Mouse (Mus musculus) forebrain, embryonic 13.5 days (tissue): ENCODE results near the gene Hist3h2a. TPM values are rescaled to one million over a fixed set of nuclear protein-coding genes. Genes with fewer than 3 reads are reported as not detected.

Experiments
- ATAC-seq: fragments of 200-750 bp; cut with Nextera tagmentation; 2 replicates; pipeline ENCODE4 v1.8.0; 2017
- H3K27ac ChIP-seq: fragments of 300-500 bp; sonication (generic); 2 replicates; pipeline ENCODE4 v1.5.1; 2015; ENCODE audit warnings: inconsistent platforms, mild to moderate bottlenecking, moderate library complexity
- H3K27me3 ChIP-seq: fragments of 300-500 bp; sonication (generic); 2 replicates; pipeline ENCODE4 v1.6.1; 2015; ENCODE audit warnings: mild to moderate bottlenecking, inconsistent platforms
- H3K36me3 ChIP-seq: fragments of 300-500 bp; sonication (generic); 2 replicates; pipeline ENCODE4 v1.6.1; 2015; ENCODE audit warnings: mild to moderate bottlenecking, inconsistent platforms; ENCODE audit not compliant: poor library complexity, severe bottlenecking
- H3K4me1 ChIP-seq: fragments of 300-500 bp; sonication (generic); 2 replicates; pipeline ENCODE4 v1.6.1; 2015; ENCODE audit warnings: inconsistent platforms
- H3K4me2 ChIP-seq: fragments of 300-500 bp; sonication (generic); 2 replicates; pipeline ENCODE4 v1.6.1; 2015; ENCODE audit warnings: inconsistent platforms, mild to moderate bottlenecking, moderate library complexity
- H3K4me3 ChIP-seq: fragments of 300-500 bp; sonication (generic); 2 replicates; pipeline ENCODE4 v1.5.1; 2015; ENCODE audit warnings: mild to moderate bottlenecking, inconsistent platforms
- H3K9ac ChIP-seq: fragments of 300-500 bp; sonication (generic); 2 replicates; pipeline ENCODE4 v1.6.1; 2015; ENCODE audit warnings: mild to moderate bottlenecking, inconsistent platforms
- H3K9me3 ChIP-seq: fragments of 300-500 bp; sonication (generic); replicated peaks from 2 replicates; pipeline ENCODE4 v1.6.1; 2016; ENCODE audit warnings: inconsistent platforms
- WGBS: fragments of 180-500 bp; shearing (Covaris S2); methylation state at CpG from one replicate; pipeline ENCODE4 v1.1.7; 2015; 5-methylcytosine and 5-hydroxymethylcytosine counted together
- microRNA-seq: library from miRNA; unstranded; fragments of <30 nt; microRNA quantifications from one replicate; pipeline ENCODE4, GENCODE M21; 2016
- polyA plus RNA-seq: library from polyadenylated mRNA; unstranded; fragments of >200 nt; fragmentation: Nextera tagmentation; extraction: Ambion mirVana; gene quantifications from 2 replicates; pipeline ENCODE4 v1.2.1, GENCODE M21; 2015

The Hist3h2a gene
- polyA plus RNA-seq, 1 experiment from 2014 or later, result 132 TPM

- no peak for ATAC-seq
- H3K27ac ChIP-seq, result no peak overlapping the region
- peaks cover 13% of the 10 kb centered on the region for H3K27me3 ChIP-seq
- no peak overlapping the region for H3K4me2 ChIP-seq
- no peaks in the 10 kb centered on the region for H3K36me3 ChIP-seq
- WGBS, result 81% methylated on average over 6 of the region's 6 CpGs
- no peaks in the 10 kb centered on the region for H3K9me3 ChIP-seq
- no peak overlapping the region for H3K4me3 ChIP-seq
- H3K4me1 ChIP-seq, result no peaks in the 10 kb centered on the region
- H3K9ac ChIP-seq, result no peak overlapping the region
These were observed 45.3 kb downstream of the Hist3h2a start for GRCm38 (mm10) chr11:58999830-59000229.

GRCm38 (mm10) chr11:59000635-59001034 is 46.1 kb downstream of the Hist3h2a start:
- Histone ChIP-seq H3K4me1 (no peaks in the 10 kb centered on the region), H3K9ac (no peak overlapping the region), H3K4me3 (no peak overlapping the region), H3K9me3 (no peaks in the 10 kb centered on the region), H3K27me3 (peaks cover 5% of the 10 kb centered on the region), H3K27ac (no peak overlapping the region), H3K4me2 (no peak overlapping the region), H3K36me3 (no peaks in the 10 kb centered on the region)
- WGBS, result 92% methylated on average over 21 of the region's 21 CpGs
- no peak for ATAC-seq

- Histone ChIP-seq H3K9ac (no peak overlapping the region), H3K4me1 (no peaks in the 10 kb centered on the region), H3K36me3 (no peaks in the 10 kb centered on the region), H3K4me2 (no peak overlapping the region), H3K9me3 (no peaks in the 10 kb centered on the region), H3K27me3 (no peaks in the 10 kb centered on the region), H3K27ac (no peak overlapping the region), H3K4me3 (no peak overlapping the region)
- 80% methylated on average over 7 of the region's 7 CpGs for WGBS
- no peak for ATAC-seq
These were observed 48.0 kb downstream of the Hist3h2a start for GRCm38 (mm10) chr11:59002327-59003079.

Small RNAs within 50 kb of the gene (microRNA-seq; reads per million reads assigned to microRNA genes)
- gene Gm44313, result not detected

Other genes with a start within 250 kb of the Hist3h2a start
- not detected in 2 replicates for gene Olfr318, start 230.7 kb upstream of the Hist3h2a start, polyA plus RNA-seq
- 0.09 TPM in 1 of 2 replicates, not detected in the other for gene Olfr317, start 215.5 kb upstream of the Hist3h2a start, polyA plus RNA-seq
- not detected in 2 replicates for gene Olfr316, start 202.0 kb upstream of the Hist3h2a start, polyA plus RNA-seq
- not detected in 2 replicates for gene Olfr315, start 181.5 kb upstream of the Hist3h2a start, polyA plus RNA-seq
- gene Olfr314, start 171.7 kb upstream of the Hist3h2a start, polyA plus RNA-seq, result not detected in 2 replicates
- gene Fam183b, start 152.7 kb upstream of the Hist3h2a start, polyA plus RNA-seq, result 2.9 and 5.0 TPM in 2 replicates
- not detected in 2 replicates for gene Olfr313, start 139.7 kb upstream of the Hist3h2a start, polyA plus RNA-seq
- not detected in 2 replicates for gene Olfr312, start 125.4 kb upstream of the Hist3h2a start, polyA plus RNA-seq
- gene Olfr311, start 115.4 kb upstream of the Hist3h2a start, polyA plus RNA-seq, result not detected in 2 replicates
- gene Gm12258, start 107.5 kb upstream of the Hist3h2a start, polyA plus RNA-seq, result 14.3 and 18.4 TPM in 2 replicates
- 10.5 and 10.9 TPM in 2 replicates for gene 2810021J22Rik, start 87.5 kb upstream of the Hist3h2a start, polyA plus RNA-seq
- 4.8 and 4.9 TPM in 2 replicates for gene Zfp39, start 50.5 kb upstream of the Hist3h2a start, polyA plus RNA-seq
- not detected in 2 replicates for gene Btnl10, start 36.8 kb upstream of the Hist3h2a start, polyA plus RNA-seq
- gene Rnf187, start 15.8 kb upstream of the Hist3h2a start, polyA plus RNA-seq, result 368 and 373 TPM in 2 replicates
- 315 and 321 TPM in 2 replicates for gene Hist3h2ba, start 5.8 kb upstream of the Hist3h2a start, polyA plus RNA-seq
- gene Trim17, start within 50 bp of the Hist3h2a start, polyA plus RNA-seq, result 0.96 and 1.3 TPM in 2 replicates
- gene Trim11, start 23.4 kb downstream of the Hist3h2a start, polyA plus RNA-seq, result 19.4 and 22.9 TPM in 2 replicates
- gene Obscn, start 181.7 kb downstream of the Hist3h2a start, polyA plus RNA-seq, result 0.04 and 0.08 TPM in 2 replicates
- gene Iba57, start 209.1 kb downstream of the Hist3h2a start, polyA plus RNA-seq, result 6.8 and 7.5 TPM in 2 replicates
- not detected in 2 replicates for gene Gjc2, start 228.5 kb downstream of the Hist3h2a start, polyA plus RNA-seq
- 127 and 131 TPM in 2 replicates for gene Guk1, start 237.5 kb downstream of the Hist3h2a start, polyA plus RNA-seq
- gene Mrpl55, start 247.8 kb downstream of the Hist3h2a start, polyA plus RNA-seq, result 103 TPM in 2 replicates